Mouse (Mus musculus) forebrain, embryonic 15.5 days (tissue): ENCODE measurements around the gene Aif1. TPM values are rescaled to one million over a fixed set of nuclear protein-coding genes. Genes with fewer than 3 reads are reported as not detected.

Source experiments
- ATAC-seq: fragments of 200-750 bp; cut with Nextera tagmentation; replicated peaks from 2 replicates; pipeline ENCODE4 v1.8.0; 2017; ENCODE audit warnings: mild to moderate bottlenecking, moderate TSS enrichment, moderate library complexity
- H3K27ac ChIP-seq: fragments of 300-500 bp; sonication (generic); replicated peaks from 2 replicates; pipeline ENCODE4 v1.5.1; 2015; ENCODE audit warnings: mild to moderate bottlenecking, inconsistent platforms
- H3K27me3 ChIP-seq: fragments of 300-500 bp; sonication (generic); 2 replicates; pipeline ENCODE4 v1.6.1; 2015; ENCODE audit warnings: inconsistent platforms
- H3K36me3 ChIP-seq: fragments of 300-500 bp; sonication (generic); 2 replicates; pipeline ENCODE4 v1.6.1; 2015; ENCODE audit warnings: mild to moderate bottlenecking, inconsistent platforms
- H3K4me1 ChIP-seq: fragments of 300-500 bp; sonication (generic); 2 replicates; pipeline ENCODE4 v1.6.1; 2015; ENCODE audit warnings: inconsistent platforms
- H3K4me2 ChIP-seq: fragments of 300-500 bp; sonication (generic); replicated peaks from 2 replicates; pipeline ENCODE4 v1.6.1; 2015; ENCODE audit warnings: mild to moderate bottlenecking, inconsistent platforms
- H3K4me3 ChIP-seq: fragments of 300-500 bp; sonication (generic); 2 replicates; pipeline ENCODE4 v1.5.1; 2015; ENCODE audit warnings: mild to moderate bottlenecking, inconsistent platforms
- H3K9ac ChIP-seq: fragments of 300-500 bp; sonication (generic); replicated peaks from 2 replicates; pipeline ENCODE4 v1.6.1; 2015; ENCODE audit warnings: mild to moderate bottlenecking, inconsistent platforms
- H3K9me3 ChIP-seq: fragments of 300-500 bp; sonication (generic); 2 replicates; pipeline ENCODE4 v1.6.1; 2016; ENCODE audit warnings: inconsistent platforms
- WGBS: fragments of 180-500 bp; shearing (Covaris S2); methylation state at CpG from one replicate; pipeline ENCODE4 v1.1.7; 2015; ENCODE audit warnings: mixed read lengths; 5-methylcytosine and 5-hydroxymethylcytosine counted together
- polyA plus RNA-seq: library from polyadenylated mRNA; unstranded; fragments of >200 nt; fragmentation: Nextera tagmentation; extraction: Ambion mirVana; gene quantifications from 2 replicates; pipeline ENCODE4 v1.2.1, GENCODE M21; 2015

The Aif1 gene
- polyA plus RNA-seq, 1 experiment from 2014 or later = 5.7 TPM

- Histone ChIP-seq H3K4me1 (peaks cover 37% of the 10 kb centered on the region), H3K27me3 (no peaks in the 10 kb centered on the region), H3K4me3 (peak overlapping the region; percentile 96), H3K36me3 (peaks cover 35% of the 10 kb centered on the region), H3K4me2 (peak overlapping the region; percentile 95), H3K27ac (peak overlapping the region; percentile 99), H3K9me3 (no peaks in the 10 kb centered on the region), H3K9ac (peak overlapping the region; percentile 99)
- ATAC-seq = no peak
- WGBS = 12% methylated on average over 8 of the region's 8 CpGs
Observed at GRCm38 (mm10) chr17:35163326-35164081, 12.4 kb downstream of the Aif1 start.

DNA sequence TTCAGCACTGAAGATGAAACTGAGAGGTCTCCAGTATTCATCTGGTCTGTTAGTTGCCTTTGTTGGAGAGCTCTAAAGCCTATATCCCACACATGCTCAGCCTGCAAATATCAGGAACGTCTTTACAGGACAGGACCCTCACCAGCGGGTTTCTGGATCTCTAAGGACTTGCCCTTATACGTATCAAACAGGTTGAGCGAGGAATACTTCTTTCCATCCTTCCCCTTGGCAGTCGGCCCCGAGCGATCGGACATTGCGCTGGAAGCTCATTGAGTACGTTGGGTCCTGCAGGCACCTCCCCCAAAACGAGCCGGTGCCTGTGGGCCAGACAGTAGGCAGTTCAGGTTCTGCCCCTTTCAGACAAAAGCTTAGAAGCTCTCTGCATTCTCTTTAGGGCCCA, 13.1 kb downstream of the Aif1 start:
- 39% methylated on average over 12 of the region's 12 CpGs for WGBS
- peaks cover 37% of the 10 kb centered on the region for H3K4me1 ChIP-seq
- peak overlapping the region; percentile 96 for H3K4me3 ChIP-seq
- peak overlapping the region; percentile 99 for H3K9ac ChIP-seq
- no peaks in the 10 kb centered on the region for H3K27me3 ChIP-seq
- no peaks in the 10 kb centered on the region for H3K9me3 ChIP-seq
- peak overlapping the region; percentile 95 for H3K4me2 ChIP-seq
- ATAC-seq = no peak
- 0 out of 2 replicates have a peak overlapping the region, but pooled peaks have one; percentile 99 for H3K27ac ChIP-seq
- H3K36me3 ChIP-seq = peaks cover 43% of the 10 kb centered on the region

GRCm38 (mm10) chr17:35162121-35162520, 13.7 kb downstream of the Aif1 start:
- H3K9me3 ChIP-seq = no peaks in the 10 kb centered on the region
- H3K36me3 ChIP-seq = peaks cover 49% of the 10 kb centered on the region
- peak overlapping the region; percentile 96 for H3K4me3 ChIP-seq

DNA sequence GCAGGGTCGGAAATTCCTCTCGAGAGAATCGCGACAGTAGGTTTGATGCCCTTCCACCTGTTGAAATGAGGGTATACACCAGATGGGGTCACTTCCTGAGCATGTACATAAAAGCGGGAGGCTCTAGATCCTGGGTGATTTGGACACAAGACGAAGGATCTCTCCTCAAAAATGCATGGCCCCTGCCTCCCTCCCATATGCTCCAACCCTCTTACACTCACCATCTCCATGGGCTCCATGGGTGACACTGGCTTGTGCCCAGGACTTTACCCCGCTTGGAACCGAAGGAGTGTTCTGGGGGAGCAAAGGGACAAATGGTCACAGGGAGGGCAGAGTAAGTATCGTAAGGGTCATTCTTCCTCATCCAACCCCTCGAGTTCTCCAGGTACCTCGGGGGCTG, 14.4 kb downstream of the Aif1 start:
- Histone ChIP-seq H3K9me3 (no peaks in the 10 kb centered on the region), H3K36me3 (peaks cover 56% of the 10 kb centered on the region), H3K27me3 (no peaks in the 10 kb centered on the region), H3K4me2 (no peak overlapping the region), H3K9ac (no peak overlapping the region), H3K27ac (no peak overlapping the region), H3K4me1 (peaks cover 36% of the 10 kb centered on the region), H3K4me3 (no peak overlapping the region; the same call in 1 of the 2 replicates)
- 86% methylated on average over 11 of the region's 11 CpGs for WGBS
- ATAC-seq = no peak

More at GRCm38 (mm10) chr17:35162121-35162520, 13.7 kb downstream of the Aif1 start:
- no peaks in the 10 kb centered on the region for H3K27me3 ChIP-seq
- H3K9ac ChIP-seq = peak overlapping the region; percentile 99
- WGBS = 69% methylated on average over 14 of the region's 14 CpGs
- no peak for ATAC-seq
- H3K27ac ChIP-seq = no peak overlapping the region
- peak overlapping the region; percentile 95 for H3K4me2 ChIP-seq
- peaks cover 37% of the 10 kb centered on the region for H3K4me1 ChIP-seq

- Histone ChIP-seq H3K4me2 (no peak overlapping the region), H3K36me3 (peaks cover 74% of the 10 kb centered on the region), H3K27me3 (no peaks in the 10 kb centered on the region), H3K4me1 (peaks cover 27% of the 10 kb centered on the region), H3K4me3 (no peak overlapping the region), H3K9me3 (no peaks in the 10 kb centered on the region), H3K27ac (no peak overlapping the region), H3K9ac (no peak overlapping the region)
- ATAC-seq = no peak
- WGBS = 87% methylated on average over 7 of the region's 7 CpGs
Observed at GRCm38 (mm10) chr17:35159638-35160037, 16.2 kb downstream of the Aif1 start.

DNA sequence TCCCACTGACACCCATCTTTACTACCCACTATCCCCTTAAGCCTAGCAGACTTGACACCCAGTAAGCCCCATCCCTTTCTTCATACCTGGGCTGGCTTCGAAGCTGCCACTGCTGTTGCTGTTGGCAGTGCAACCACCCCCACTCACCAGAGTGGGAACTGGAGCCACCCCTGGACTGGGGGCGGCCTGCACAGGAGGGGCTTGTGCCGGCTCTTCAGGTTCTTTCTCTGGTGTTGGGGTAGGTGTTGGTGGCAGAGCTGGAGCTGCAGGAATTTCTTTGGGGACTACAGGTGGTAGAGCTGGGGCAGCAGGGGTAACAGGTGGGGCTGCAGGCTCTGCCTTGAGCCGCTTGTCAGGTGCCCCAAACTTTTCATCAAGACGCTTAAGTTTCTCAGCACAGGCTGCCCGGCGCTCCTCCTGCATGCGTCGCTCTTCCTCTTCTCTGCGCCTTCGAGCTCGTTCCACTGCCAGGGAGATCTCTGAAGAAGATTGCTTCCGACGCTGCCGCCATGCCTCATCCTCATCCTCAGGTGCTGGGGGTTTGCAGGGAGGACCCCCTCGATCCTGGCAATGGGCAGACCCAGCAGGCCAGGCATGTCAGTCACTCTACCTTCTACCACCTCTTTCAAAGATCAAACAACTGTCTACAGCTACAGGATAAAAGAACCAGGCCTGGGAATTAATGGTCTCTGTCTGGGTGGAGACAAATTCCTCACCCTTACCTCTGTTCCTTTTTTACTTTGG, 16.8 kb downstream of the Aif1 start:
- H3K9ac ChIP-seq = no peak overlapping the region
- H3K9me3 ChIP-seq = no peaks in the 10 kb centered on the region
- H3K4me3 ChIP-seq = no peak overlapping the region
- 93% methylated on average over 16 of the region's 16 CpGs for WGBS
- H3K36me3 ChIP-seq = peaks cover 80% of the 10 kb centered on the region
- peaks cover 27% of the 10 kb centered on the region for H3K4me1 ChIP-seq
- ATAC-seq = no peak
- H3K4me2 ChIP-seq = no peak overlapping the region
- H3K27ac ChIP-seq = no peak overlapping the region
- H3K27me3 ChIP-seq = no peaks in the 10 kb centered on the region

GRCm38 (mm10) chr17:35157661-35158175, 18.1 kb downstream of the Aif1 start:
- ATAC-seq = no peak
- peaks cover 18% of the 10 kb centered on the region for H3K4me1 ChIP-seq
- no peaks in the 10 kb centered on the region for H3K27me3 ChIP-seq
- no peak overlapping the region for H3K9ac ChIP-seq
- H3K27ac ChIP-seq = no peak overlapping the region
- no peaks in the 10 kb centered on the region for H3K9me3 ChIP-seq
- H3K36me3 ChIP-seq = peaks cover 93% of the 10 kb centered on the region
- WGBS = 95% methylated on average over 8 of the region's 8 CpGs
- H3K4me2 ChIP-seq = no peak overlapping the region
- H3K4me3 ChIP-seq = no peak overlapping the region

DNA sequence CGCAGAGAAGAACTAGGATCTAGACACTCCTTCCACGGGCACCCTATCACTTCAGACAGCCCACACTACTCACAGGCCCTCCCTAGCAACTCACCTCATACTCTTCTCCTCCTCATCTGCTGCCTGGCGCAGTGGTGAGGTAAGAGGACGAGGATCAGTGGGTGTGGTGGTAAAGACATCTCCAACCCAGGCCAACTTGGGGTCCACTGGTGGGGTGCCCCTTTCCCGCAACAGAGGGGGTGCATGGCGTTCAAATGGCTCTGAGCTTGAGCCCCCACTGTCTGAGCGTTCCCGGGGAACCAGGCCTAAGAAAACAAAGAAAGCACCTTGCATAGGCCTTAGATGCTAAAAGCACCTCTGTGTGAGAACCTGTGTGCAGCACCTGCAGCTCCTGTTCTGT, 18.6 kb downstream of the Aif1 start:
- no peak overlapping the region for H3K4me2 ChIP-seq
- WGBS = 93% methylated on average over 8 of the region's 8 CpGs
- H3K4me1 ChIP-seq = peaks cover 14% of the 10 kb centered on the region
- H3K9ac ChIP-seq = no peak overlapping the region
- no peak overlapping the region for H3K4me3 ChIP-seq
- H3K27me3 ChIP-seq = no peaks in the 10 kb centered on the region
- no peaks in the 10 kb centered on the region for H3K9me3 ChIP-seq
- ATAC-seq = no peak
- peaks cover 98% of the 10 kb centered on the region for H3K36me3 ChIP-seq
- no peak overlapping the region for H3K27ac ChIP-seq

DNA sequence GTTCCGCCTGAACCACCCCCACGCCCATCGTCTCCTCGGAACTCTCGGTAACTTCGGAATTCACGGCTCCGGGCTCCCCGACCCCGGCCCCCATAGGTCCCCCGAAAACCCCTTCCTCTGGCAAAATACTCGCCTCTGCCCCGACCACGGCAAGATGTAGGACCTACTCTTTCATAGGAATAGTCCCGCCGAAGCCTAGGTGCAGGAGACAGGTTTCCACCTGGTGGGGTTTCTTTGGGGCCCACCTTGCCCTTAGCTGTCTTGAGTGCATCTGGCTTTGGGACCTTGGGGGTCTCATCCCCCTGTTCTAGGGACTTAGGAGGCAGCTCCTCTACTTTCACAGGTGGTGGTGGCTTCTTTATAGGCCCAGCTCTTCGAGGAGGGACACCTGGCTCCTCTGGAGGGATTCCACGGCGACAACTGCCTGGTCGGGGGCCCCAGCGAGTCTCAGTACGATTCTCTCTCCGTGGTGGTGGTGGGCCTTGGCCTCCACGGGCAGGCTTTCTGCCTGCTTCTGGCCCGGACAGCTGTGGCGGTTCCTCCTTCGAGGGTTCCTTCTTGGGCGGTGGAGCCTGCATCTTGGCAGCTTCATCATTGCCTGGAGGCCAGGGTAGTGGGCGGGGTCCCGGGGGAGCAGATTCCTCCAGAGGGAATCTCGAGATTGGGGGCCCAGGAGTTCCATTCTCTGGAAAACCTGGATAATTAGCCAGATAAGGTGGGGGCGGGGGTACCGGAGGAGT, 19.2 kb downstream of the Aif1 start:
- Histone ChIP-seq H3K4me3 (no peak overlapping the region), H3K36me3 (peaks cover 100% of the 10 kb centered on the region), H3K4me1 (peaks cover 8% of the 10 kb centered on the region), H3K4me2 (no peak overlapping the region), H3K27me3 (no peaks in the 10 kb centered on the region), H3K9me3 (no peaks in the 10 kb centered on the region), H3K27ac (no peak overlapping the region), H3K9ac (no peak overlapping the region)
- ATAC-seq = no peak
- WGBS = 90% methylated on average over 33 of the region's 33 CpGs

DNA sequence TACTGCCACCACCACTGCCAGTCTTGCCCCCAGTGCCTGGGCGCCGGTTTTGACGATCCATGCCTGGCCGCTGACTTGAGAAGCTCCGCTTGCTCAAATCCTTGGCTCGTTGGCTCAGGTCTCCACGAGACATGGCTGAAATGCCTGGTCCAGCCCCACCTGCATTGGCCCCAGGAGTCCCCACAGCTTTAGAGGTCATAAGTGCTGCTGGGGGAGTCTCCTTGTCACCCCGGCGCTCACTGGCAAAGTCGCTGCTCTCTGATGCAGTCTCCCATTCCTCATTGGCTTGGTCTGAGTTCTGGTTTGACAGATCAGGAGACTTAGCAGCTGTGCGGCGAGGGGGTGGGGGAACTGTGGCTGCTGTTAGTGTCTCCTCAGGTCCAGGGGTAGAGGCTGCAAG, 20.4 kb downstream of the Aif1 start:
- 92% methylated on average over 12 of the region's 12 CpGs for WGBS
- Histone ChIP-seq H3K4me1 (no peaks in the 10 kb centered on the region), H3K27me3 (no peaks in the 10 kb centered on the region), H3K27ac (no peak overlapping the region), H3K9me3 (no peaks in the 10 kb centered on the region), H3K4me3 (no peak overlapping the region), H3K36me3 (peaks cover 98% of the 10 kb centered on the region), H3K9ac (no peak overlapping the region), H3K4me2 (no peak overlapping the region)
- ATAC-seq = no peak

- no peaks in the 10 kb centered on the region for H3K9me3 ChIP-seq
- no peaks in the 10 kb centered on the region for H3K4me1 ChIP-seq
- no peak overlapping the region for H3K4me3 ChIP-seq
- no peak overlapping the region for H3K9ac ChIP-seq
- H3K27me3 ChIP-seq = no peaks in the 10 kb centered on the region
- ATAC-seq = no peak
- no peak overlapping the region for H3K27ac ChIP-seq
- WGBS = 85% methylated on average over 7 of the region's 7 CpGs
- H3K4me2 ChIP-seq = no peak overlapping the region
- peaks cover 98% of the 10 kb centered on the region for H3K36me3 ChIP-seq
Observed at GRCm38 (mm10) chr17:35154616-35155015, 21.3 kb downstream of the Aif1 start.

DNA sequence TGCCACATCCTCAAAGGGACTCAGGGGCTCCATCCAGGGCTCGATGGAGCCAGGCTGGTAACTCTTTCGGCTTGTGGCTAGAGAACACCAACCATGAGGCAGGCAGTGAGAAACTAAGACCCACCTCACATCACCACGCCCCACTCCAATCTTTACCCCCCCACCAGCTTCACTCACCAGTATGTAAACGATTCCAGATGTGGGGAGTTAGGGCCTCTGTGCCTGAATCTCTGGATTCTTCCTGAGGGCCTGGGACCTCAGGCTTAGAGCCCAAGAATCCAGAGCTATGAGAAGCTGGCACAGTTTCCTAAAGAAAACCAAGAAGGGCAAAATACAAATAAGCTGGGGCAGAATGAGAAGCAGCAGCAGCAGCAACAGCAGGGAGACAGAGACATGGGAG, 21.9 kb downstream of the Aif1 start:
- no peaks in the 10 kb centered on the region for H3K4me1 ChIP-seq
- 94% methylated on average over 4 of the region's 4 CpGs for WGBS
- H3K9me3 ChIP-seq = no peaks in the 10 kb centered on the region
- H3K27ac ChIP-seq = no peak overlapping the region
- peaks cover 98% of the 10 kb centered on the region for H3K36me3 ChIP-seq
- no peak overlapping the region for H3K9ac ChIP-seq
- H3K4me2 ChIP-seq = no peak overlapping the region
- ATAC-seq = no peak
- no peak overlapping the region for H3K4me3 ChIP-seq
- no peaks in the 10 kb centered on the region for H3K27me3 ChIP-seq
